Mouse (Mus musculus) CH12.LX (cell line): ENCODE data around the gene Popdc2. TPM values are rescaled to one million over a fixed set of nuclear protein-coding genes. Genes with fewer than 3 reads are reported as not detected.

ENCODE experiments used
- DNase-seq: peaks from one replicate; pipeline ENCODE4 v3.0.0-alpha.2; 2013; ENCODE audit errors: extremely low read depth
- H3K27ac ChIP-seq: 2 replicates; pipeline ENCODE4 v1.5.1; 2012; ENCODE audit warnings: low read depth, mild to moderate bottlenecking, control low read depth, moderate library complexity; ENCODE audit not compliant: insufficient read depth
- H3K27me3 ChIP-seq: replicated peaks from 2 replicates; pipeline ENCODE3; 2012; ENCODE audit warnings: inconsistent platforms
- H3K36me3 ChIP-seq, 2 experiments: replicated peaks in 1 of 2; 2 replicates each; pipeline versions ENCODE3 to v1.6.1; 2012; ENCODE audit warnings: inconsistent platforms in 1 of 2, low read length in 1 of 2, mild to moderate bottlenecking in 1 of 2, mixed read lengths in 1 of 2, moderate library complexity in 1 of 2; ENCODE audit not compliant: control insufficient read depth in 1 of 2, insufficient read depth in 1 of 2
- H3K4me1 ChIP-seq, 2 experiments: 2 replicates each; pipeline ENCODE4 v1.6.1; 2012; ENCODE audit warnings: inconsistent platforms in 1 of 2, moderate library complexity in 1 of 2; ENCODE audit not compliant: insufficient read depth in 2 of 2, control insufficient read depth in 1 of 2
- H3K4me2 ChIP-seq: 2 replicates; pipeline ENCODE4 v1.6.1; 2012; ENCODE audit warnings: low read depth, mild to moderate bottlenecking, control low read depth; ENCODE audit not compliant: poor library complexity, insufficient read depth, severe bottlenecking
- H3K4me3 ChIP-seq, 3 experiments: fragments of 150-350 bp in 1 of 3; sonication (generic) in 1 of 3; replicated peaks in 1 of 3; 2 replicates each; pipeline versions ENCODE3 to v1.5.1; 2011 to 2012; ENCODE audit warnings: low read depth in 2 of 3, low read length in 2 of 3, mild to moderate bottlenecking in 2 of 3, moderate library complexity in 2 of 3, control low read depth in 1 of 3, improper control_type of control experiment in 1 of 3, inconsistent platforms in 1 of 3, mixed read lengths in 1 of 3; ENCODE audit not compliant: poor library complexity in 1 of 3
- H3K79me2 ChIP-seq: replicated peaks from 2 replicates; pipeline ENCODE4 v1.6.1; 2012; ENCODE audit warnings: mild to moderate bottlenecking, moderate library complexity; ENCODE audit not compliant: control insufficient read depth, poor library complexity, insufficient read depth, severe bottlenecking; ENCODE audit errors: extremely low read depth
- H3K9ac ChIP-seq: 2 replicates; pipeline ENCODE4 v1.6.1; 2012; ENCODE audit warnings: low read depth, mild to moderate bottlenecking, control low read depth, moderate library complexity; ENCODE audit not compliant: insufficient read depth
- H3K9me3 ChIP-seq: replicated peaks from 2 replicates; pipeline ENCODE3; 2012; ENCODE audit warnings: low read length, inconsistent platforms, mixed read lengths
- BHLHE40 ChIP-seq: IDR thresholded peaks from 2 replicates; pipeline ENCODE4 v1.6.1; 2011; ENCODE audit warnings: mild to moderate bottlenecking, low read depth, low read length, improper control_type of control experiment
- CHD1 ChIP-seq: IDR thresholded peaks from 2 replicates; pipeline ENCODE4 v1.6.1; 2012; ENCODE audit warnings: low read depth, low read length, improper control_type of control experiment, inconsistent platforms
- CHD2 ChIP-seq: IDR thresholded peaks from 2 replicates; pipeline ENCODE4 v1.6.1; 2011; ENCODE audit warnings: low read length, improper control_type of control experiment
- EP300 ChIP-seq: IDR thresholded peaks from 2 replicates; pipeline ENCODE4 v1.6.1; 2011; ENCODE audit warnings: low read length, improper control_type of control experiment
- ETS1 ChIP-seq: conservative IDR thresholded peaks from 2 replicates; pipeline ENCODE4 v1.6.1; 2012; ENCODE audit warnings: low read depth, mild to moderate bottlenecking, inconsistent platforms, low read length, improper control_type of control experiment, moderate library complexity
- GABPA ChIP-seq: IDR thresholded peaks from 2 replicates; pipeline ENCODE4 v1.6.1; 2012; ENCODE audit warnings: low read depth, low read length, improper control_type of control experiment, inconsistent platforms; ENCODE audit not compliant: insufficient replicate concordance
- HCFC1 ChIP-seq: IDR thresholded peaks from 2 replicates; pipeline ENCODE4 v1.6.1; 2012; ENCODE audit warnings: low read depth, mild to moderate bottlenecking, inconsistent platforms, low read length, improper control_type of control experiment
- IRF4 ChIP-seq: IDR thresholded peaks from 2 replicates; pipeline ENCODE4 v1.6.1; 2014; ENCODE audit warnings: low read depth, mild to moderate bottlenecking, inconsistent platforms, low read length, improper control_type of control experiment
- JUN ChIP-seq: IDR thresholded peaks from 2 replicates; pipeline ENCODE4 v1.6.1; 2011; ENCODE audit warnings: low read depth, mild to moderate bottlenecking, low read length, improper control_type of control experiment, moderate library complexity; ENCODE audit not compliant: insufficient read depth
- JUND ChIP-seq: conservative IDR thresholded peaks from 2 replicates; pipeline ENCODE4 v1.6.1; 2011; ENCODE audit warnings: low read depth, low read length, improper control_type of control experiment
- KAT2A ChIP-seq: IDR thresholded peaks from 2 replicates; pipeline ENCODE4 v1.6.1; 2012; ENCODE audit warnings: low read length, improper control_type of control experiment, inconsistent platforms; ENCODE audit not compliant: insufficient replicate concordance
- MAFK ChIP-seq: IDR thresholded peaks from 2 replicates; pipeline ENCODE4 v1.6.1; 2011; ENCODE audit warnings: low read length, improper control_type of control experiment; ENCODE audit not compliant: insufficient replicate concordance
- MAX ChIP-seq: IDR thresholded peaks from 2 replicates; pipeline ENCODE4 v1.6.1; 2011; ENCODE audit warnings: low read length, improper control_type of control experiment
- MEF2A ChIP-seq: IDR thresholded peaks from 2 replicates; pipeline ENCODE4 v1.6.1; 2014; ENCODE audit warnings: low read depth, mild to moderate bottlenecking, inconsistent platforms, low read length, improper control_type of control experiment, borderline replicate concordance
- MYC ChIP-seq: IDR thresholded peaks from 2 replicates; pipeline ENCODE4 v1.6.1; 2011; ENCODE audit warnings: low read depth, mild to moderate bottlenecking, improper control_type of control experiment, low read length
- NRF1 ChIP-seq: IDR thresholded peaks from 2 replicates; pipeline ENCODE4 v1.6.1; 2014; ENCODE audit warnings: low read depth, mild to moderate bottlenecking, inconsistent platforms, low read length, improper control_type of control experiment, moderate library complexity
- POLR2A ChIP-seq: IDR thresholded peaks from 2 replicates; pipeline ENCODE4 v1.6.1; 2011; ENCODE audit warnings: low read depth, mild to moderate bottlenecking, improper control_type of control experiment, low read length
- TBP ChIP-seq: conservative IDR thresholded peaks from 2 replicates; pipeline ENCODE4 v1.6.1; 2011; ENCODE audit warnings: low read depth, low read length, improper control_type of control experiment
- USF1 ChIP-seq: IDR thresholded peaks from 2 replicates; pipeline ENCODE4 v1.6.1; 2014; ENCODE audit warnings: low read depth, mild to moderate bottlenecking, inconsistent platforms, low read length, improper control_type of control experiment
- USF2 ChIP-seq: conservative IDR thresholded peaks from 2 replicates; pipeline ENCODE4 v1.6.1; 2011; ENCODE audit warnings: low read depth, low read length, improper control_type of control experiment
- ZKSCAN1 ChIP-seq: IDR thresholded peaks from 2 replicates; pipeline ENCODE4 v1.6.1; 2012; ENCODE audit warnings: low read depth, inconsistent platforms, low read length, improper control_type of control experiment, borderline replicate concordance
- ZNF384 ChIP-seq: IDR thresholded peaks from 2 replicates; pipeline ENCODE4 v1.6.1; 2012; ENCODE audit warnings: low read depth, low read length, improper control_type of control experiment, inconsistent platforms
- dilution Hi-C: fragments of 300-500 bp; cut with MboI; formaldehyde crosslinking; loops from 2 replicates; pipeline ENCODE4 v1.14.3; 2020; ENCODE audit warnings: low sequenced_read_pairs; ENCODE audit not compliant: extremely low pct_unique_long_range_greater_than_20kb, extremely low pct_ligation_motif_present
- in situ Hi-C: fragments of 300-500 bp; cut with MboI; formaldehyde crosslinking; loops from 3 replicates; pipeline ENCODE4 v1.14.3; 2019; ENCODE audit warnings: low sequenced_read_pairs, low pct_ligation_motif_present, low pct_unique_long_range_greater_than_20kb, mixed read lengths
- polyA plus RNA-seq: library from polyadenylated mRNA; unstranded; fragments of >175 nt; gene quantifications from 2 replicates; pipeline ENCODE4 v1.2.1, GENCODE M21; 2012; ENCODE audit warnings: low read depth; ENCODE audit not compliant: insufficient read length
- total RNA-seq, 2 experiments: library from RNA; depleted of rRNA; stranded (reverse); fragments of 300-350 nt in 1 of 2; fragments of >200 nt in 1 of 2; gene quantifications; 2 replicates each; pipeline ENCODE4 v1.2.3; 2012 to 2014

The Popdc2 gene
- total and polyA plus RNA-seq, 3 experiments: 0.17 to 3.6 (median 1.1) TPM

GRCm38 (mm10) chr16:38389284-38389893, 27.4 kb downstream of the Popdc2 start (continued):
- TF ChIP-seq MAFK (peak; percentile 67; the same call in 1 of the 2 replicates), JUND (peak; percentile 88), KAT2A (no peak), CHD1 (peak; percentile 77; the same call in 1 of the 2 replicates), ZNF384 (no peak)

DNA sequence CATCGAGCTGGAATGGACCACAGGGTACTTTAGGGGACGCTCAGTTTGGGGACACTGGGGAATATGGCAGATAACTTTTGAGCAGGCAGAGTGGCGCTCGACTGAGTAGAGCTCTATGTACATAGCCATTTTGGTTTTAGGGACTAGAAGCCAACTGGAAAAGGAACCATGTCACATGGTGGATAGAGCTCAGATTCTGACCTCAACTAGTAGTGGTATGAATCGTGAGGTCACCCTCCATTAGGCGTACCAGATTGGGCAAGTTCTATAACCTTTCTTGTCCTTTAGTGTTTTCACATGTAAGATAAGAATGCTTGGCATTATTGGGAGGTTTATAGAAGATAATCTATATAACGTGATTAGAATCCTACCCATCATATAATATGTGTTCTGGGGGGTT, 28.3 kb downstream of the Popdc2 start:
- no peak for DNase-seq
- no peak overlapping the region for H3K4me3 ChIP-seq
- dilution Hi-C loops (no loop called here), in situ Hi-C loops (no loop called here)
- H3K9me3 ChIP-seq: no peaks in the 10 kb centered on the region
- peaks cover 38 to 70% of the 10 kb centered on the region in 2 experiments for H3K4me1 ChIP-seq
- no peaks in the 10 kb centered on the region for H3K27me3 ChIP-seq
- no peaks in the 10 kb centered on the region for H3K36me3 ChIP-seq
- H3K79me2 ChIP-seq: 0 out of 2 replicates have a peak, but pooled peaks cover 2% of the 10 kb centered on the region
- peak overlapping the region; percentile 18 for H3K27ac ChIP-seq
- H3K9ac ChIP-seq: no peak overlapping the region
- TF ChIP-seq MAX: peak; percentile 61
- TF ChIP-seq HCFC1: no peak
- peak; percentile 65; the same call in 1 of the 2 replicates for TF ChIP-seq JUND
- TF ChIP-seq CHD2: no peak
- no peak for TF ChIP-seq MYC
- TF ChIP-seq GABPA: no peak
- TF ChIP-seq ZNF384: no peak
- peak; percentile 44; the same call in 1 of the 2 replicates for TF ChIP-seq BHLHE40
- TF ChIP-seq USF2: peak; percentile 26; the same call in 1 of the 2 replicates
- no peak for TF ChIP-seq MEF2A
- peak; percentile 15; the same call in 1 of the 2 replicates for TF ChIP-seq USF1
- TF ChIP-seq NRF1: no peak
- no peak for TF ChIP-seq POLR2A
- peak; percentile 80 for TF ChIP-seq IRF4
- no peak for TF ChIP-seq ZKSCAN1
- TF ChIP-seq EP300: peak; percentile 72
- TF ChIP-seq JUN: peak; percentile 79; the same call in 1 of the 2 replicates
- peak; percentile 13; the same call in 1 of the 2 replicates for TF ChIP-seq ETS1
- no peak for TF ChIP-seq TBP
- no peak overlapping the region for H3K4me2 ChIP-seq
